In the genomic region with DNA sequence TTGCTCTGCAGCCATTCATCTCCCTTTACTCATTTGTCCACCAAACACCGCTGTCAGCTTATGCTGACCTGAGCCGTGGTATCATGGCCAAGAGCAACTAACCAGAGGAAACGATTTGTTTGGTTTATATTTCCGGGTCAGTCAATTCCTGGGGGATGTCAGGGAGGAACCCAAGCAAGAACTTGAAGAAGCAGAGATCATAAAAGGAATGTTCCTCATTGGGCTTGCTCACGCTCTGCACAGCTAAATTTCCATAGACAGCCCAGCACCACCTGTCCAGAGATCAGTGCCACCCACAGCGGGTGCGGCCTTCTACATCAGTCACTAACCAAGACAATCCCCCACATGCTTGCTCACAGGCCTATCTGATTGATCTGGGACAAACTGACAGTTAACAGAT, we compare ENCODE assay signal across 28 mouse cellular contexts. TPM values are rescaled to one million over a fixed set of nuclear protein-coding genes. Genes with fewer than 3 reads are reported as not detected.
DNase-seq lines count a peak whose midpoint lies in the region; ATAC-seq and TF ChIP-seq lines count a peak whose summit lies in the region.
"Had no signal": no experiment of that assay in that cellular context is flagged by ENCODE, and none has a peak within 500 bp of the region (broad histone marks: within the 10 kb centered on the region; RNA-seq: fewer than 3 reads in every experiment).

A gene (minus strand): TSS at position 101 of the 400 bp plus-strand sequence.

- WGBS in heart, embryonic 16.5 days = 65% methylated on average over 7 of the region's 7 CpGs
- 74% methylated on average over 7 of the region's 7 CpGs for WGBS in heart, embryonic 10.5 days
- 51% methylated on average over 7 of the region's 7 CpGs for WGBS in lung, embryonic 14.5 days
- WGBS in lung, postnatal 0 days = 48% methylated on average over 7 of the region's 7 CpGs

- H3K9me3 ChIP-seq in heart, embryonic 16.5 days (replicated peaks; ENCODE audit: control insufficient read depth, low read length) = no peaks in the 10 kb centered on the region
- no peaks in the 10 kb centered on the region for H3K9me3 ChIP-seq in heart, embryonic 10.5 days
- no peaks in the 10 kb centered on the region for H3K9me3 ChIP-seq in lung, embryonic 14.5 days (ENCODE audit: low read depth, low read length)
- H3K9me3 ChIP-seq in lung, postnatal 0 days (ENCODE audit: low read length) = no peaks in the 10 kb centered on the region
- H3K9me3 ChIP-seq: embryonic facial prominence, embryonic 12.5 days; hindbrain, embryonic 13.5 days; liver, embryonic 12.5 days; midbrain, embryonic 15.5 days had no signal

- no peak within 1 kb of the TSS for H3K27ac ChIP-seq in heart, embryonic 16.5 days (ENCODE audit: low read length)
- H3K27ac ChIP-seq in heart, embryonic 10.5 days = no peak within 1 kb of the TSS
- no peak within 1 kb of the TSS for H3K27ac ChIP-seq in lung, embryonic 14.5 days (ENCODE audit: low read depth)
- H3K27ac ChIP-seq in lung, postnatal 0 days (ENCODE audit: low read length) = no peak within 1 kb of the TSS
- H3K27ac ChIP-seq: embryonic facial prominence, embryonic 12.5 days; hindbrain, embryonic 13.5 days; left cerebral cortex, adult 2 months; liver, embryonic 12.5 days; midbrain, embryonic 15.5 days had no signal

- no peaks in the 10 kb centered on the region; the same call in 1 of the 2 replicates for H3K27me3 ChIP-seq in heart, embryonic 16.5 days (ENCODE audit: control insufficient read depth, insufficient read depth, low read length)
- H3K27me3 ChIP-seq in heart, embryonic 10.5 days (ENCODE audit: insufficient read depth, poor library complexity, severe bottlenecking) = 0 out of 2 replicates have a peak, but pooled peaks cover 4% of the 10 kb centered on the region
- H3K27me3 ChIP-seq in lung, embryonic 14.5 days (ENCODE audit: insufficient read depth, low read length) = no peaks in the 10 kb centered on the region
- H3K27me3 ChIP-seq in lung, postnatal 0 days (replicated peaks; ENCODE audit: insufficient read depth, low read length) = no peaks in the 10 kb centered on the region
- H3K27me3 ChIP-seq: embryonic facial prominence, embryonic 12.5 days; hindbrain, embryonic 13.5 days; liver, embryonic 12.5 days; midbrain, embryonic 15.5 days had no signal

- peaks cover 9% of the 10 kb centered on the region for H3K4me1 ChIP-seq in heart, embryonic 16.5 days (ENCODE audit: control insufficient read depth, insufficient read depth, low read length)
- H3K4me1 ChIP-seq in heart, embryonic 10.5 days = 0 out of 2 replicates have a peak, but pooled peaks cover 6% of the 10 kb centered on the region
- H3K4me1 ChIP-seq in lung, embryonic 14.5 days (ENCODE audit: insufficient read depth) = 0 out of 2 replicates have a peak, but pooled peaks cover 7% of the 10 kb centered on the region
- no peaks in the 10 kb centered on the region for H3K4me1 ChIP-seq in lung, postnatal 0 days (ENCODE audit: insufficient read depth, low read depth, low read length)
- H3K4me1 ChIP-seq: hindbrain, embryonic 13.5 days; liver, embryonic 12.5 days; midbrain, embryonic 15.5 days had no signal

- H3K36me3 ChIP-seq in heart, embryonic 16.5 days (ENCODE audit: control insufficient read depth, insufficient read depth) = no peaks in the 10 kb centered on the region
- no peaks in the 10 kb centered on the region for H3K36me3 ChIP-seq in heart, embryonic 10.5 days
- H3K36me3 ChIP-seq in lung, embryonic 14.5 days (ENCODE audit: insufficient read depth) = no peaks in the 10 kb centered on the region
- H3K36me3 ChIP-seq in lung, postnatal 0 days (ENCODE audit: insufficient read depth, low read length) = no peaks in the 10 kb centered on the region
- H3K36me3 ChIP-seq: embryonic facial prominence, embryonic 12.5 days; hindbrain, embryonic 13.5 days; liver, embryonic 12.5 days; midbrain, embryonic 15.5 days had no signal

- no peak for TF ChIP-seq EP300 in lung, postnatal 0 days (IDR thresholded peaks at IDR 0.05)

- H3K4me3 ChIP-seq in heart, embryonic 16.5 days (ENCODE audit: low read length) = no peak within 1 kb of the TSS
- H3K4me3 ChIP-seq in heart, embryonic 10.5 days = no peak within 1 kb of the TSS
- no peak within 1 kb of the TSS for H3K4me3 ChIP-seq in lung, embryonic 14.5 days (ENCODE audit: low read depth, low read length)
- H3K4me3 ChIP-seq in lung, postnatal 0 days (ENCODE audit: low read depth, low read length) = no peak within 1 kb of the TSS
- H3K4me3 ChIP-seq: embryonic facial prominence, embryonic 12.5 days; hindbrain, embryonic 13.5 days; left cerebral cortex, adult 2 months; liver, embryonic 12.5 days; midbrain, embryonic 15.5 days had no signal

- H3K9ac ChIP-seq in heart, embryonic 16.5 days (ENCODE audit: low read length) = no peak within 1 kb of the TSS
- no peak within 1 kb of the TSS for H3K9ac ChIP-seq in lung, embryonic 14.5 days
- no peak within 1 kb of the TSS for H3K9ac ChIP-seq in lung, postnatal 0 days (replicated peaks; ENCODE audit: low read depth)
- H3K9ac ChIP-seq: embryonic facial prominence, embryonic 12.5 days; hindbrain, embryonic 13.5 days; liver, embryonic 12.5 days; liver, postnatal 0 days; midbrain, embryonic 15.5 days had no signal

- no peak for DNase-seq in heart, embryonic 10.5 days (ENCODE audit: low spot score)
- DNase-seq in kidney, postnatal 14 days = peak; percentile 36
- DNase-seq in kidney, postnatal 10 days = no peak
- peak; percentile 41 for DNase-seq in lung, embryonic 14.5 days
- no peak for DNase-seq in lung, postnatal 0 days (ENCODE audit: low spot score)
- DNase-seq in lung, postnatal 36 days = peak; percentile 33
- DNase-seq: adrenal gland, postnatal 14 days; cerebellum, adult 11 months; cerebellum, adult 9-10 months; cerebellum, postnatal 36 days; embryo, embryonic 11 days; gastrocnemius, postnatal 14 days; heart, postnatal 4 days; liver, postnatal 0 days; right cerebral cortex, postnatal 25 days; spleen, adult 18-20 months; thymus, adult 2 months; thymus, postnatal 36 days had no signal

- no peak for TF ChIP-seq CTCF in lung, embryonic 14.5 days (IDR thresholded peaks at IDR 0.05; ENCODE audit: low read depth)
- TF ChIP-seq CTCF in lung, postnatal 0 days (IDR thresholded peaks at IDR 0.05) = no peak

- H3K4me2 ChIP-seq in heart, embryonic 16.5 days (ENCODE audit: low read depth, low read length) = no peak within 1 kb of the TSS
- H3K4me2 ChIP-seq in lung, embryonic 14.5 days = no peak within 1 kb of the TSS
- no peak within 1 kb of the TSS for H3K4me2 ChIP-seq in lung, postnatal 0 days (replicated peaks; ENCODE audit: low read depth, low read length)
- H3K4me2 ChIP-seq: embryonic facial prominence, embryonic 12.5 days; heart, embryonic 11.5 days; hindbrain, embryonic 13.5 days; liver, embryonic 12.5 days; midbrain, embryonic 15.5 days had no signal

- ATAC-seq in heart, embryonic 16.5 days (replicated peaks; ENCODE audit: extremely low read depth, insufficient read depth, low FRiP score) = 0 out of 2 replicates have a peak, but pooled peaks have one; percentile 15
- no peak for ATAC-seq in lung, embryonic 14.5 days (ENCODE audit: insufficient read depth)
- ATAC-seq in lung, postnatal 0 days = no peak
- ATAC-seq: CD4-positive, CD25-positive, alpha-beta regulatory T cell, adult 4 months; forebrain, embryonic 14.5 days; intestine, embryonic 16.5 days; liver, embryonic 12.5 days; liver, postnatal 0 days; midbrain, embryonic 15.5 days had no signal

RNA-seq across cellular contexts. Expression of the gene that starts here (rescaled TPM):
- polyA plus RNA-seq in heart, embryonic 16.5 days (2015; fragmentation: Nextera tagmentation; extraction: Ambion mirVana) = 10.9 and 16.8 TPM in 2 replicates
- polyA plus RNA-seq in heart, embryonic 10.5 days (2016; fragmentation: Nextera tagmentation; extraction: Ambion mirVana) = 2.3 and 3.6 TPM in 2 replicates
- 0.29 and 1.0 TPM in 2 replicates for polyA plus RNA-seq in lung, embryonic 14.5 days (2014; fragmentation: Nextera tagmentation; extraction: Ambion mirVana)
- polyA plus RNA-seq in lung, postnatal 0 days (2015; fragmentation: Nextera tagmentation; extraction: Ambion mirVana) = 0.74 and 0.81 TPM in 2 replicates
- polyA plus RNA-seq: CD4-positive, CD25-positive, alpha-beta regulatory T cell, adult 4 months; liver, embryonic 12.5 days; liver, postnatal 0 days had no signal

Comparison
In these comparisons a context has a peak if more than half of its experiments do, and no peak if none do; other contexts are left out.
1. DNase-seq: peak in kidney, postnatal 14 days (single experiment), lung, embryonic 14.5 days (single experiment) and lung, postnatal 36 days (single experiment); none in heart, embryonic 10.5 days (single experiment), kidney, postnatal 10 days (single experiment) and lung, postnatal 0 days (single experiment).